Mouse (Mus musculus): ENCODE data around the gene Lnx1. TPM values are rescaled to one million over a fixed set of nuclear protein-coding genes. Genes with fewer than 3 reads are reported as not detected.
A peak's percentile ranks its signal among the peaks of the same experiment; 100 is the strongest.

The Lnx1 gene
- polyA plus RNA-seq, 1 experiment from 2014 or later = 5.0 TPM

GRCm38 (mm10) chr5:74602371-74602770 is 100.3 kb downstream of the Lnx1 start:
- 91% methylated on average over 10 of the region's 10 CpGs for WGBS
- H3K9ac ChIP-seq (ENCODE audit: low read depth, low read length) = no peak overlapping the region
- no peak overlapping the region for H3K27ac ChIP-seq (ENCODE audit: low read depth, low read length)
- no peak overlapping the region for H3K4me3 ChIP-seq (ENCODE audit: low read depth, low read length)
- H3K9me3 ChIP-seq (ENCODE audit: control insufficient read depth) = no peaks in the 10 kb centered on the region
- peaks cover 10% of the 10 kb centered on the region; the same call in 1 of the 2 replicates for H3K36me3 ChIP-seq (ENCODE audit: control insufficient read depth, insufficient read depth)
- no peak overlapping the region for H3K4me2 ChIP-seq (replicated peaks; ENCODE audit: low read depth)
- TF ChIP-seq CTCF (IDR thresholded peaks at IDR 0.05; ENCODE audit: low read depth) = no peak
- H3K27me3 ChIP-seq (replicated peaks; ENCODE audit: control insufficient read depth, insufficient read depth, low read length) = no peaks in the 10 kb centered on the region
- H3K4me1 ChIP-seq (replicated peaks; ENCODE audit: control insufficient read depth, insufficient read depth, low read length) = no peaks in the 10 kb centered on the region
- no peak for ATAC-seq

- ATAC-seq = no peak
- no peak for TF ChIP-seq CTCF (IDR thresholded peaks at IDR 0.05; ENCODE audit: low read depth)
Measured at GRCm38 (mm10) chr5:74601965-74602364, 100.7 kb downstream of the Lnx1 start.

DNA sequence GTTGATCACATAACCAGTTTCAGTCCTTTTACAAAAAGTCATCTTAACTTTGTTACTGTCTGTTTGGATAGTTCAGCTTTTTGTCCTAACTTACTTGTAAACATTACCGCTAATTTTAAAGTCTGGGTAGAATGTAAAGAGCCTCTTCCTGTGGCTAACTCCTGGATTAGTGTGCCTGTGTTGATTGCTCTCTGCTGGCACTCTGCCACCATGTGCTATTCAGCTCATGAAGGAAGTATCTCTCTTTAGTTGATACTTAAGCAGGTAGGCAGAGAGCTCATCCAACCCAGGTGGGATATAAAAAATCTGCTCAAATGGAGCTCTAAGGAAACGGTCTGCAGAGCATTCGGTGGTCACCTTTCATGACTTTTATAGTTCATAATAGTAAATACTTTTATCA is 101.5 kb downstream of the Lnx1 start:
- WGBS = 36% methylated on average over 3 of the region's 3 CpGs
- no peak overlapping the region for H3K9ac ChIP-seq (ENCODE audit: low read depth, low read length)
- TF ChIP-seq CTCF (IDR thresholded peaks at IDR 0.05; ENCODE audit: low read depth) = no peak
- H3K9me3 ChIP-seq (ENCODE audit: control insufficient read depth) = no peaks in the 10 kb centered on the region
- ATAC-seq = no peak
- no peak overlapping the region for H3K4me2 ChIP-seq (replicated peaks; ENCODE audit: low read depth)
- peaks cover 20% of the 10 kb centered on the region for H3K36me3 ChIP-seq (ENCODE audit: control insufficient read depth, insufficient read depth)
- H3K27me3 ChIP-seq (replicated peaks; ENCODE audit: control insufficient read depth, insufficient read depth, low read length) = no peaks in the 10 kb centered on the region
- no peaks in the 10 kb centered on the region for H3K4me1 ChIP-seq (replicated peaks; ENCODE audit: control insufficient read depth, insufficient read depth, low read length)
- no peak overlapping the region for H3K27ac ChIP-seq (ENCODE audit: low read depth, low read length)
- no peak overlapping the region for H3K4me3 ChIP-seq (ENCODE audit: low read depth, low read length)

More at GRCm38 (mm10) chr5:74601965-74602364, 100.7 kb downstream of the Lnx1 start:
- H3K27me3 ChIP-seq (replicated peaks; ENCODE audit: control insufficient read depth, insufficient read depth, low read length) = no peaks in the 10 kb centered on the region
- no peak overlapping the region for H3K9ac ChIP-seq (ENCODE audit: low read depth, low read length)
- peaks cover 14% of the 10 kb centered on the region; the same call in 1 of the 2 replicates for H3K36me3 ChIP-seq (ENCODE audit: control insufficient read depth, insufficient read depth)
- 84% methylated on average over 6 of the region's 6 CpGs for WGBS
- H3K9me3 ChIP-seq (ENCODE audit: control insufficient read depth) = no peaks in the 10 kb centered on the region
- no peaks in the 10 kb centered on the region for H3K4me1 ChIP-seq (replicated peaks; ENCODE audit: control insufficient read depth, insufficient read depth, low read length)
- no peak overlapping the region for H3K4me2 ChIP-seq (replicated peaks; ENCODE audit: low read depth)
- no peak overlapping the region for H3K4me3 ChIP-seq (ENCODE audit: low read depth, low read length)
- no peak overlapping the region for H3K27ac ChIP-seq (ENCODE audit: low read depth, low read length)

GRCm38 (mm10) chr5:74600010-74600409 is 102.7 kb downstream of the Lnx1 start:
- no peak overlapping the region for H3K4me3 ChIP-seq (ENCODE audit: low read depth, low read length)
- no peak overlapping the region for H3K9ac ChIP-seq (ENCODE audit: low read depth, low read length)
- H3K4me2 ChIP-seq (replicated peaks; ENCODE audit: low read depth) = no peak overlapping the region
- no peaks in the 10 kb centered on the region for H3K9me3 ChIP-seq (ENCODE audit: control insufficient read depth)
- WGBS = 78% methylated on average over 5 of the region's 5 CpGs
- H3K4me1 ChIP-seq (replicated peaks; ENCODE audit: control insufficient read depth, insufficient read depth, low read length) = no peaks in the 10 kb centered on the region
- H3K27me3 ChIP-seq (replicated peaks; ENCODE audit: control insufficient read depth, insufficient read depth, low read length) = no peaks in the 10 kb centered on the region
- no peak for ATAC-seq
- peaks cover 27% of the 10 kb centered on the region for H3K36me3 ChIP-seq (ENCODE audit: control insufficient read depth, insufficient read depth)
- no peak overlapping the region for H3K27ac ChIP-seq (ENCODE audit: low read depth, low read length)
- no peak for TF ChIP-seq CTCF (IDR thresholded peaks at IDR 0.05; ENCODE audit: low read depth)

- Histone ChIP-seq H3K9me3 (ENCODE audit: control insufficient read depth) (no peaks in the 10 kb centered on the region), H3K27ac (ENCODE audit: low read depth, low read length) (0 out of 2 replicates have a peak overlapping the region, but pooled peaks have one; percentile 41), H3K27me3 (replicated peaks; ENCODE audit: control insufficient read depth, insufficient read depth, low read length) (no peaks in the 10 kb centered on the region), H3K4me3 (ENCODE audit: low read depth, low read length) (no peak overlapping the region), H3K4me1 (replicated peaks; ENCODE audit: control insufficient read depth, insufficient read depth, low read length) (peaks cover 5% of the 10 kb centered on the region; the same call in 1 of the 2 replicates), H3K9ac (ENCODE audit: low read depth, low read length) (no peak overlapping the region), H3K4me2 (replicated peaks; ENCODE audit: low read depth) (no peak overlapping the region), H3K36me3 (ENCODE audit: control insufficient read depth, insufficient read depth) (peaks cover 54% of the 10 kb centered on the region)
- TF ChIP-seq CTCF (IDR thresholded peaks at IDR 0.05; ENCODE audit: low read depth) = no peak
- ATAC-seq = peak; percentile 66; the same call in 1 of the 2 replicates
- 46% methylated on average over 8 of the region's 8 CpGs for WGBS
Measured at GRCm38 (mm10) chr5:74593147-74593546, 109.6 kb downstream of the Lnx1 start.

DNA sequence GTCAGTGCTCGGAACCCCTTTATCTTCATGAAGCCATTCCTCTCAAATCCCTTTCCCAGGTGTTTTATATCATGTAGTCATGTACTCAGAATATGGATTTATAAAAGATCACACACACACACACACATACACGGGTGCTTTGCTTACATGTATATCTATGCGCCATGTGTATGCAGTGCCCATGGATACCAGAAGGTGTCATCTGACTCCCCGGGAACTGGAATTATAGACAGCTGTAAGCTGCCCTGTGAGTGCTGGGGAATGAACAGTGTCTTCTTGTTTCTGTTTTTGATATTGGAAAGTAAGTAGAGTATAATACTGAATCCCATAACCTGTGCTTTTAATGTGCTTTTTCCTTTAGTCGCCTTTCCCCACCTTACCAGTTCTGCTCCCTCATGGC is 111.3 kb downstream of the Lnx1 start:
- H3K9me3 ChIP-seq (ENCODE audit: control insufficient read depth) = no peaks in the 10 kb centered on the region
- H3K4me1 ChIP-seq (replicated peaks; ENCODE audit: control insufficient read depth, insufficient read depth, low read length) = peaks cover 5% of the 10 kb centered on the region; the same call in 1 of the 2 replicates
- ATAC-seq = no peak
- no peak overlapping the region for H3K27ac ChIP-seq (ENCODE audit: low read depth, low read length)
- 86% methylated on average over 5 of the region's 5 CpGs for WGBS
- no peak overlapping the region for H3K4me3 ChIP-seq (ENCODE audit: low read depth, low read length)
- H3K27me3 ChIP-seq (replicated peaks; ENCODE audit: control insufficient read depth, insufficient read depth, low read length) = no peaks in the 10 kb centered on the region
- no peak overlapping the region for H3K4me2 ChIP-seq (replicated peaks; ENCODE audit: low read depth)
- H3K9ac ChIP-seq (ENCODE audit: low read depth, low read length) = no peak overlapping the region
- TF ChIP-seq CTCF (IDR thresholded peaks at IDR 0.05; ENCODE audit: low read depth) = peak; percentile 56
- H3K36me3 ChIP-seq (ENCODE audit: control insufficient read depth, insufficient read depth) = peaks cover 53% of the 10 kb centered on the region

GRCm38 (mm10) chr5:74589133-74589532 is 113.6 kb downstream of the Lnx1 start:
- Histone ChIP-seq H3K27ac (ENCODE audit: low read depth, low read length) (peak overlapping the region; percentile 46; the same call in 1 of the 2 replicates), H3K4me1 (replicated peaks; ENCODE audit: control insufficient read depth, insufficient read depth, low read length) (peaks cover 5% of the 10 kb centered on the region; the same call in 1 of the 2 replicates), H3K4me2 (replicated peaks; ENCODE audit: low read depth) (no peak overlapping the region), H3K4me3 (ENCODE audit: low read depth, low read length) (no peak overlapping the region), H3K36me3 (ENCODE audit: control insufficient read depth, insufficient read depth) (peaks cover 44% of the 10 kb centered on the region), H3K9ac (ENCODE audit: low read depth, low read length) (no peak overlapping the region), H3K27me3 (replicated peaks; ENCODE audit: control insufficient read depth, insufficient read depth, low read length) (no peaks in the 10 kb centered on the region), H3K9me3 (ENCODE audit: control insufficient read depth) (no peaks in the 10 kb centered on the region)
- peak; percentile 77 for ATAC-seq
- 70% methylated on average over 7 of the region's 7 CpGs for WGBS
- TF ChIP-seq CTCF (IDR thresholded peaks at IDR 0.05; ENCODE audit: low read depth) = peak; percentile 36
